Mouse (Mus musculus) regulatory T cell (primary cell): ENCODE measurements around the gene Ccdc85b.

Experiments
- in situ Hi-C: fragments of 300-600 bp; cut with MboI, MseI; formaldehyde crosslinking; loops from one replicate; pipeline ENCODE4 v1.15.1; 2025; ENCODE audit warnings: high pct_unique_total_duplicates

The Ccdc85b gene

DNA sequence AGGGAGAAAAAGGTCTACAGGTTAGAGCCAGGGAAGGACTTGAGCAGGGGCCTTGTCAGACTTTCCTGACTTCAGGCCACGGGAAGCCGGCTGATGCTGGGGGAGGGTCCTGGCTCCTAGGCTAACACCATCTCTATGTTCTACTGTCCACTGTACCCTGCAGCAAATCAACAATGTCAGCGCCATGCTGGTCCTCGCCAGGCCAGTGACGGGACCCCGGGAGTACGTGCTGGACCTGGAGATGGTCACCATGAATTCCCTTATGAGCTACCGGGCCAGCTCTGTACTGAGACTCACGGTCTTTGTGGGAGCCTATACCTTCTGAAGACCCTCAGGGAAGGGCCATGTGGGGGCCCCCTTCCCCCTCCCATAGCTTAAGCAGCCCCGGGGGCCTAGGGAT lies 23.7 kb upstream of the Ccdc85b start:
- in situ Hi-C loops = no loop called here

DNA sequence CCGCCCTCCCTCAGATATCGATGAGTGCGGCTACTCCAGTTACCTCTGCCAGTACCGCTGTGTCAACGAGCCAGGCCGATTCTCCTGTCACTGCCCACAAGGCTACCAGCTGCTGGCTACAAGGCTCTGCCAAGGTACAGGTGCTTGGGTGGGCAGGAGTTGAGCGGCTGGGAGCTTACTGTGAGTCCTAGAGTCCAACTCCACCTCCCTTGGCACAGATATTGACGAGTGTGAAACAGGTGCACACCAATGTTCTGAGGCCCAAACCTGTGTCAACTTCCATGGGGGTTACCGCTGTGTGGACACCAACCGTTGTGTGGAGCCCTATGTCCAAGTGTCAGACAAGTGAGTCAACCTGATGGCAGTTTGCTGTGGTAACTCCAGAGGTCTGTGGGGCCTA lies 22.3 kb upstream of the Ccdc85b start:
- in situ Hi-C loops = no loop called here

DNA sequence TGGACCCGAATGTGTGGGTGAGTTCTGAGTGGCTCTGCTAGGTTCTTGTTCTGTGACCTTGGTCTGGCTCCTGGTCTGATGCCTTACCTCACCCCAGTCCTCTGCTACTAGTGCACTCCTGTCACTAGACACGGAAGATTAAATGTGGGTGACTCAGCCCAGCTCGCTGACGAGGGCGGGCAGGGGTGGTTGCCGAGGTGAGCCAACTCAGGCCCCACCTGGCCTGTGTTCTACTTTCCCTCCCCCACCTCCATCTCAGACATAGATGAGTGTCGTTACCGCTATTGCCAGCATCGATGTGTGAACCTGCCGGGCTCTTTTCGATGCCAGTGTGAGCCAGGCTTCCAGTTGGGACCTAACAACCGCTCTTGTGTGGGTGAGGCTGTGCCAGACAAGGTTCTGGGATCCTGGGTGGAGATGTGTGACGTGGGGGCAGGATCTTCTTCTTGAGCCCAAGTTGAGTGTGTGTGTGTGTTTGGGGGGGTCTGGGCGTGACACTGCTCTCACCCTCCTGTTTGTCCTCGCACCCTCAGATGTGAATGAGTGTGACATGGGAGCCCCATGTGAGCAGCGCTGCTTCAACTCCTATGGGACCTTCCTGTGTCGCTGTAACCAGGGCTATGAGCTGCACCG lies 20.1 kb upstream of the Ccdc85b start:
- in situ Hi-C loops = no loop called here

DNA sequence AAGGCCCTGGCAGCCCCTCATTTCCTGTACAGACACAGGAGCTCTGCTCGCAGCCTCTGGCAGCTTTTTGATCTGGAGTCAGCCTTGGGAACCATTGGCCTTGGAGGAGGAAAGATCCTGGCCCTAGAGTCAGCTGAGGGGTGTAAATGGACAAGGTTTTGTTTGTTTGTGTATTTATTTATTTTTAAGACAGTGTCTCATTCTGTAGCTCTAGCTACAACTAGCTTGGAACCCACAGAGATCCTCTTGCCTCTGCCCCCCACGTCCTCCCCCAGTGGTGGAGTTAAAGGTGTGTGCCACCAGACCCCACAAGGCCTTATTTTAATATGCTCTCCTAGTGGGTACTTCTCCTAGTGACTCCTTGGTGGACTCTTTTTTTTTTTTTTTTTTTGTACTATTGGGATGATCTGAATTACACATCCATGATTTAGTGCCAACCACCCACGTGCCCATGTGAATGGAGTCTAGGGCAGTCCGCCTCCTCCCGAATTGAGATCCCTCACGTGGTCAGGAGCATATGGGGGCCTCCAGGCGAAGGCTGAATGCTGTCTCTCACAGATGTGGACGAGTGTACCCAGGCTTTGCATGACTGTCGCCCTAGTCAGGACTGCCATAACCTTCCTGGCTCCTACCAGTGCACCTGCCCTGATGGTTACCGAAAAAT lies 19.4 kb upstream of the Ccdc85b start:
- in situ Hi-C loops = no loop called here

DNA sequence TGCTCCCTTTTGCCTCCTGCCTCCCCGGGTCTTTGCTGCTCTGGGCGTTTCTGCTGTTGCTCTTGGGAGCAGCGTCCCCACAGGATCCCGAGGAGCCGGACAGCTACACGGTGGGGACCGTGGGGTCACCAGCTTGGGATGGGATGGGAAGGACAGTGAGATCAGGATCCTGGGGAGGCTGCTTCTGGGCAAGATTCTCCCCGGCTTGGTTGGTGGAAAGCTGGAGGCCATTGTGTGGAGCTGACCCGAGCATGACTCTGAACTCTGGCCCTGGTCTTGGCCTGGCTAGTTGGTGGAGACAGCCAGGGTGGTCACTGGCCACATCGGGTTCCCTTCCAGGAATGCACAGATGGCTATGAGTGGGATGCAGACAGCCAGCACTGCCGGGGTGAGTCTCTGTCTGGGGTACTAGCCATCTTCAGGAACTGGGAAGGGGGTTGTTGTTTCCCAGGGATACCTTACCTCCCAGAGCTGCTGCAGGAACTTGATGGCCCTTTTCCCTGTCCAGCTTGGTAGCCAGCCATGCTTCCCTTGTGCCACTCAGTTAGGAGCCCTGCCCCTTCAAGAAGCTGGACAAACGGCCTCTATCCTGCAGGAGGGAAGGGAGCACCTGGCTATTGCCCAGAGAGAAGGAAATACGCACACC lies 17.5 kb upstream of the Ccdc85b start:
- in situ Hi-C loops = no loop called here

DNA sequence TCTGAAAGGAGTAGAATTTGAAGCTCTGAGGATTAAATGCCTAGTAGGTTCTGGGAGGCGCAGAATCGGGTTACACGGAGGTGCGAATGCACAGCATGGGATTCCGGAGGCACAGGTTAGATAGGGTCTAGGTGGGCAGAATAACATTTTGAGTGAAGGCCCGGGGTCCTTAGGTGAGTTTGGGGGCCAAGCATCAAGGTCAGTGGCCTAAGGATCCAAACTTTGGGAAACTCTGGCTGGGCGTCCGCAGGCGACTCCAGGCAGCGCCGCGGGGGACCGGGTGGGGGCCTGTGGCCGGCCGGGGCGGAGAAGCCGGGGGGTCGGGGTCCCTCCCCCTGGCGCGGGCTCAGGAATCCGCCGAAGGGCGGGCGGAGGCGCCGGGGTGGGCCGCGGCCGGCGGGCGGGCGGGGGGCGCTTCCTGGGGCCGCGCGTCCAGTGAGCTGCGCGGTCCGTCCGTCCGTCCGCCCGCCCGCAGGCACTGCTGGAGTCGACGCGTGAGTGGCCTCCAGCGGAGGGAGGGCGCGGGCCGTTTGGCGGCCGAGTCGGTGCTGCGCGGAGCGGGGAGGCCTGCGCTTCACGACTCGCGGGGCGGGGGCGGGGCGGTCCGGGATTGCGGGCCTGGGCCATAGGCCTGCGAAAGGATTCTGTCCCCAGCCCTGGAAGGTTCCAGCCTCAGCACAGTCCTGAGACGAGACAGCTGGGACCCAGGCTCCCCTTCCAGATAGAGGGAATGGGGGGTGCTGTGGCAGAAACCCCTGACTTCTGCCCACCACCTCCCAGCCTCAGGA lies 16.8 kb upstream of the Ccdc85b start:
- in situ Hi-C loops = no loop called here

DNA sequence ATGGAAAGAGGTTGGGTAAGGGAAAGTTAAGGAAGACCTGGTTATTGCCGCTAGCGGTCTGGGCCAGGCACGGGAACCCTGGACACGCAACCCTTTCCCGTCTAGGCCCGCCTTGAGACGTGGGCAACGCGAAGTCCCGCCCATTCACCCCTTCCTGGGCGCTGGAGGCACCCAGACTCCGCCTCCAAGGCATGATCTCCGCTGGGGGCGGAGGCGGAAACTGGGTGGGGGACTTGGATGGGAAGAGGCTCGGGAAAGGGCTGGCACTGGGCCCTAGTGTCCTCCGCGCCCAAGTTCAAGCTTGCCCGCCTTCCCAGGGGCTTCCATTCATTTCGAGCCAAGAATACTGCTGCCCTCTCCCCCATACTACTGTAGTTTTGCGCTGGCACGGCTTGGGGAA lies 16.0 kb upstream of the Ccdc85b start, which contains the start of gene Efemp2:
TSS of gene Efemp2 (plus strand) at position 235 of the 400 bp plus-strand sequence.
- in situ Hi-C loops = no loop called here

DNA sequence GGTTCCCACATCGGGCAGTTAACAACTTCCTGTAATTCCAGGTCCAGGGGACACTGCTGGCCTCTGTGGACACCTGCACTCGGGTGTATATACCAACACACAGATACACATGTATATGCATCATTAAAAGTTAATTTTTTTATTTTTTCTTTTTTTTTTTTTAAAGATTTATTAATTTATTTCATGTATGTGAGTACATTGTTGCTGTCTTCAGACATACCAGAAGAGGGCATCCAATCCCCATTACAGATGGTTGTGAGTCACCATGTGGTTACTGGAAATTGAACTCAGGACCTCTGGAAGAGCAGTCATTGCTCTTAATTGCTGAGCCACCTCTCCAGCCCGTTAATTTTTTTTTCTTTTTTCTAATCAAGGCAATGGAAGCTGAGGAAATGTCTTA lies 15.2 kb upstream of the Ccdc85b start:
- in situ Hi-C loops = no loop called here

DNA sequence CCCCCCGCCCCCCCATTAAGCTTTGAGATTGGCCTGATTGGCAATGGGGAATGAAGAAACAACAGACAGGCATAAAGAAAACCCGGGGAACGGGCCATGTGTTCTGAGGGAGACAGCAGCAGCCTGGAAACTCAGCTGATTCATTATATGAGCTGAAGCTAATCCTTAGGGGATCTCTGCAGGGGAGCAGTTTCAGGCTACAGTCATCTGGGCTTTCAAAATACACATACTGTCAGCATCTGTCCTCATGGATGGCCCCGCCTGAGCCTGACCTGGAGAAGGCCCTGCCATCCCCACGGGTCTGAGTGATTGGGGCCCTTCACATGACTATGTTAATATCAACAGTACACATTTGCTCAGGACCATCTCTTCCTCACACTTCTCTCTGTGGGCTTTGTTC lies 14.2 kb upstream of the Ccdc85b start:
- in situ Hi-C loops = no loop called here

DNA sequence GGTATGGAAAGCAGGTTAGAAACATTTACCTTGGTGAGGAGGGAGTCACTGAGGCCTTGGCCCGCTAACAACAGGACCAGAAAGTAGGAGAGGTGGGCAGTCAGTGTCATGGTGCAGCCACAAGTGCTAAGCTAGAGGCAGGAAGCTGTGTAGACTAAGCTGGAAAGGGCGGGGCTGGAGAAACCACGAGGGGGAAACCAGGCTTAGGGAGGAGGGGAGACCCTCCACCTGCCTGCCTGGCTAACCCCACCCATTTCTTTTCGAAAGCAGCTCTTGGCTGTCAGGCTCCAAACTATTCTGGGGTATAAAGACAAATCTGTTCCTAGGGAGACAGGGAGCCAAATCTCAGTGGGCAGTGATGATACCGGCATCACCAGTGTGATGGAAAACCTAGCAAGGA lies 10.7 kb upstream of the Ccdc85b start, which contains the start of gene Ctsw:
TSS of gene Ctsw (minus strand) at position 134 of the 400 bp plus-strand sequence.
- in situ Hi-C loops = no loop called here

DNA sequence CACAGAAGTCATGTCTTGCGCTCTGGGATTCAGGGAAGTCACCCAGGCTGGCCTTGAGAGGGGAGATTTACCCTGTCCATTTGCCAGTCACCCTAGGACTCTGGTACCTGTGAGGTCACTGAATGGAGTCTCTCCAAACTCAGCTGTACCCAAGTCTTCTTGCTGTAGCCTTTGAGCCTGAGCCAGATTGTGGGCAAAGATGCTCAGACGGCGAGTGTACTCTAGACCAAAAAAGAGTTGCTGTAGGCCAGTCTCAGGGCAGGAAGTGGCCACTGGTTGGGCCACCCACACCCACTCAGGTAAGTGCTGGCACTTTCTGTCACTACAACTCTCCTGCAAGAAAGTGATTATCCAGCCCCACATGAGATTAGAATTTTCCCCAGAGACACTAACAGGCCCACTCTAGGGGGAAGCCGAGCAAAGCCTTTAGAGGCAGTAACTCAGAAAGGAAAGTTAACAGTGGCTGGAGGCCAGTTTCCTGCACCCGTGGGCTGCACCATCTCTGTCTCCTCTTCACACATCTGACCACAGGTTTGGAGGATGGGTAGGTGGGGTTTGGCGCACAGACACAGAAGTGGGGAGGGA lies 9.3 kb upstream of the Ccdc85b start:
- in situ Hi-C loops = no loop called here

DNA sequence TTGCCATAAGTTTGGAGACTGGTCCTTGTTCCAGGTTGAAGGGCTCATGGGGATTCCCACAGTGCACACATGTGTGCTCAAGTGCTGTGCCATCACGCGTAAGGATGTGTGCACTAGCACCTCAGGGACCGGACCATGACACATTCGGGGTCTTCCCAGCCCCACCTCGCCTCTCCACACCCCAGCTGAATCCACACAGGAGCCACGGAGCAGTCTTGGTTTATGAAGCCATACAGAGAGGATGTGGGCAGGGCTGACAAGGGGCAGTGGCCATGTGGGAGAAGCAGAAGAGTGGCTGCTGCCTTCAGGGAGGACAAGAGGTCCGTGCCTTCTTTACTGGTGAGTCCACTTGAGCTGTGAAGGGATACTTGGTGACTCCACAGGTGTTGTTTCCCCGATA lies 7.3 kb upstream of the Ccdc85b start:
- in situ Hi-C loops = no loop called here

DNA sequence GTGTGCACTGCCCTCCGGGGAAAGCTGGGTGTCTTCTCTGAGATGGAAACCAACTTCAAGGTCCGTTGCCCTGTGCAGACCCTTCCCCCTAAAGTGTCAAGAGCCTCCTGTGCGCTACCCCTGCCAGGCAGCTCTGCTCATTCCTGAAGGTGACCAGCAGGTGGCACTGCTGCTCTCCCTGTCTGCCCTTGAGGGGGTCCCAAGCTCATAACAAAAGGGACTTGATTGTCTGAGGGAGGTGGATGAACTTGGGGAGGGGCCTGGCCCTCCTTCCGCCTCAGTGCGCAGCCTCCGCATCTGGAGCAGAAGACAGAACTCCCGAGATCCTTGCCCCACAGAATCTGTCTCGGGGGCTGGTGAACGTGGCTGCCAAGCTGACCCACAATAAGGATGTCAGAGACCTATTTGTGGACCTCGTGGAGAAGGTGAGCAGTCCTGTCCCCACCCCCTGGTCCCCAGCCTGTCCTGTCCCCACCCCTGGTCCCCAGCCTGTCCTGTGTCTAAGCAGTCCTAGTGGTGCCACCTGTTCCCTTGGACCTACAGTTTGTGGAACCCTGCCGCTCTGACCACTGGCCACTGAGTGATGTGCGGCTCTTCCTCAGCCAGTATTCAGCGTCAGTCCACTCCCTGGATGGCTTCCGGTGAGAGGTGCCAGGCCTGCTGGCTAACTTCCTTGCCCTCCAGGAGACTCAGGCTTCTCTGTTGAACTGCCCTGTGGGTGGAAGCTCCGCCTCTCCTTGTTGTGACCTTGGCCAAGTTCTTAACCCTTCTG lies 6.3 kb upstream of the Ccdc85b start:
- in situ Hi-C loops = no loop called here

DNA sequence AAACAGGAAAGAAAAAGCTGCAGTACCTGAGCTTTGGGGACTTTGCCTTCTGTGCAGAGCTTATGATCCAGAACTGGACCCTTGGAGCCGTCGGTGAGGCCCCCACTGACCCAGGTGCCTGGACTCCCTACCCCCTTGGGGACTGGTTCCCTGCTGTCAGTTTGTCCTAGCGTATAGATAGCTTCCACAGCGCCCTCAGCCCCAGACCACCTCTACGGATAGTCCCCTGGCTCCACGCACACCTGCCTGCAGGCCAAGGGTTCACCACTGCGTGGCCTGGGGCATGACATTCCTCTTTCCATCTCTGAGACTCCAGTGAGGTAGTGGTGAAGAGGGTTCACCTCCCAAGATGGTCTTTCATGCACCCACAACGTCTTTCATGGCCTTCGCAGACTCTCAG lies 5.5 kb upstream of the Ccdc85b start:
- in situ Hi-C loops = no loop called here

DNA sequence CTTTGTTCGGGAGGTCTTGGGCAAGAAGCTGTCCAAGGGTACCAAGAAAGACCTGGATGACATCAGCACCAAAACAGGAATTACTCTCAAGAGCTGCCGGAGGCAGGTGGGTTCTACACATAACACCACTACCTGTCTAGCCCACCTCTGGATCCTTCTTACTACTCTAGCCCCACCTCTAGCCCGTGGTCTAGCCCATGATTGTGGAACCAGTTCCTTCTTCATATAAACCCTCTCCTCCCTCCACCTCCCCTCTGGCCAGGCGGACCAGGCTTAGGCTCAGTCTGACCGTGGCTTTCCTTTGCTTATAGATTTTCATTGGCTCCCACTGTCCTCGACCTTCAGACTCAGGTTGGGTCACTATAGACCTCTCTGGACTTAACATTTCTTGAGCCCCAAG lies 3.7 kb upstream of the Ccdc85b start:
- in situ Hi-C loops = no loop called here

DNA sequence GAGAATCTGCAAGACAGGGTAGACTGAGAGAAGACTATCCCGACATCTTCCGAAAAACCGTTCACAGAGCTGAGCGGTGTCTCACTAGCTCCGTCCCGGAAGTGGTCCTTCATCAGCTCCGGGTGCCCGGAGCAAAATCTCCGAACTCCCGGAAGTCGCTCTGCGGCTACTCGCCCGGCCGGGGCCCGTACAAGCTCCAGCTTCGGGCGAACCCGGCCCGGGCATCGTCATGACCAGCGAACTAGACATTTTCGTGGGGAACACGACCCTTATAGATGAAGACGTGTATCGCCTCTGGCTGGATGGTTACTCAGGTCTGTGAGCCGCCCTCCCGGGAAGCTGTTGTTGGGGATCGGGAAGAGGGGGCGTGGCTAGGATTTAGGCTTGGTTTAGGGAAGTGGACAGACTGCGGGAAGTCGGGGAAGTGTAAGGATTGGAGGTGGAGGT lies 2.8 kb upstream of the Ccdc85b start, which contains the start of gene Fibp:
TSS of gene Fibp (plus strand) at position 151 of the 447 bp plus-strand sequence.
- in situ Hi-C loops = no loop called here

DNA sequence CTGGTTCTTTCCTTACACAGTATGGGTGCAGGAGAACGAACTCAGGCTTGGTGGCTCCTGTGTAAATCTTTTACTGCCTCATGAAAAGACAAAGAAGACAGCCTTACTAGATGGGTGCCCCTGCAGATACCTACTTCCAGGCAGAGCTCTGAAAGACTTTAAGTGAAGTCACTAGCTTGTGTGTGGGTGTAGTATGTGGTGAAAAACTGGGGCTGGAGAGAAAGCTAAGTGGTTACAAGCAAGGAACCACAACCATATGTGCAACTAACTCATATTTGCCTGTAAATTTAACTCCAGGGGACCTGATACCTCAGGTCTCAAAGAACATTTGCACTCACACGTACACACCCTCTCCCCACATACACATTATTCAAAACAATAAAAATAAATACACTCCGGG lies 2.2 kb upstream of the Ccdc85b start:
- in situ Hi-C loops = no loop called here

DNA sequence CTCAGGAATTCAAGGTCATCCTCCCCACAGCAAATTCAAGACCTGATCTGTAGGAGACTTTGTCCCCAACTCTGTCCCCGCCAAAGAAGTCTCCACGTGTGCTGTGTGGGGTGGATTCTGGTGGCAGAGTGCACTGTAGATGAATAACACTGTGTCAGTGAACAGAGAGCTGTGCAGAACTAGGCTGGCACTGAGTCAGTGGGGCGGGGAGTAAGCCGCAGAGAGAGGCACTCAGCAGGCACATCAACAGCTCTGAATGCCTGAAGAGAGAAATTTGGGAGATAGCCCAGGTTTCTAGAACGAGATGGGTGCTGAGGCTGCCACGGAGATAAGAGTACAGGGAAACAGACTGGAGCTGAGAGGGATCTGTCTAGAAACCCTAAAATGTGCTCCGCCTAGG lies 1.3 kb upstream of the Ccdc85b start:
- in situ Hi-C loops = no loop called here

DNA sequence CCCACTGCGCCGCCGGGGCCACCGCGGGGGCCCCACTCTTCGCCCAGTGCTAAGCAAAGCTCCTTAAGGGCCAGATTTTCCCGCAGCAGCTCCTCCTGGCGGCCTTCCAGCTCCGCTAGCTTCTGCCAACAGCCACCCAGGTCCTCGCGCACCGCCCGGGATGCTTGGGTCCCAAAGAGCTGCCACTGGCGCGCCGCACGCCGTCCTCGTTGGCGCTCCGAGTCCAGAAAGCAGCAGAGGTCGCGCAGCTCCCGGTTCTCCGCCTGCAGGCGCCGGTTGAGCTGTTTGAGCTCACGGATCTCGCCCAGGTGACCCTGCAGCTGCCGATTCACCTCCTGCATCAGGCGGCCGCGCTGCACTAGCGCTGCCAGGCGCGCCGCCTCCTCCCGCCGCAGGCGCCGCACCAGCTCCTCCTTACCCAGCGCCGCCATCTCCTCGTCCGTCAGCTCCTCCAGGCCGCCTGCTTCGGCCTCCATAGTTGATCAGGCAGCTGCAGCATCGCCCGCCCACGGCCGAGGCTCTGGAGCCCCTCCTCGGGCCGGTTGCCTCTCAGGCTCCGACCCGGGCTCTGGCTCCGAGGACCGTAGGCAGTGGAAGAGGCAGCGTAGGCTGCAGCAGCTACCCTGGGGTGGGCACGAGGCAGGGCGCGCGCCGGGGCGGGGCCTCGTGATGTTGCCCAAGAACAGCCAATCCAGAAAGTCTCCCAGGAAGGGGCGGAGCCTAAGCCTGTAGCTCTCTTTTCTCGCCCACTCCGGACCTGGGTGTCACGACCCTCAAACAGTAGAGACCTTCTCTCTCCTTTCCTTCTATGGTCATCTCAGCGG lies 560 bp downstream of the Ccdc85b start:
- in situ Hi-C loops = no loop called here
